Mouse (Mus musculus): Measurements from ENCODE around the gene Plaa. TPM values are rescaled to one million over a fixed set of nuclear protein-coding genes. Genes with fewer than 3 reads are reported as not detected.
A peak's percentile ranks its signal among the peaks of the same experiment; 100 is the strongest.

Plaa gene
- polyA plus RNA-seq, 1 experiment = 27.6 TPM

DNA sequence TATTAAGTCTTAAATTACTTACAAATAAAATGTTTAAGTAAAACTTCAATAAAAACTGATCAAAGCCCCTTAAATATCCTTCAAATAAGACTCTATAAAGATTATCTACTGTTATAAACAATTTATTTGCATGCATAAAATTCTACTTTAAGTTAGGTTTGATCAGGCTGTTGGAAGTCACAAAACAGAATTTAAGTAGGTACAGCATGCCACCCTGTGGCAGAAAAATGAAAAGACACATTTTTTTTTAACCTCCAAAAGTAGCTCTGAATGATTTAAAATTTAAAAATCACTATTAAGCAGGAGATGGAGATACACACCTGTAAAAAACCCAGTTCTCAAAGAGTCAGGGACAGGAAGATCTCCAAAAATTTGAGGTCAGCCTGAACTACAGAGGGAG lies 79.7 kb downstream of the Plaa start:
- H3K27me3 ChIP-seq (ENCODE audit: control insufficient read depth, insufficient read depth, low read length) = no peaks in the 10 kb centered on the region
- peaks cover 2% of the 10 kb centered on the region; the same call in 1 of the 2 replicates for H3K4me1 ChIP-seq (ENCODE audit: control insufficient read depth, insufficient read depth, insufficient read length)
- no peak for DNase-seq (ENCODE audit: low read depth in 1 of 2, low spot score in 2 of 2)
- no peak for TF ChIP-seq POLR2A (IDR thresholded peaks at IDR 0.05; ENCODE audit: low read depth, low read length)
- no peak for TF ChIP-seq CTCF (IDR thresholded peaks at IDR 0.05; ENCODE audit: extremely low read depth, insufficient read depth, insufficient read length, insufficient replicate concordance)
- H3K36me3 ChIP-seq (ENCODE audit: control insufficient read depth, insufficient read depth, low read length) = no peaks in the 10 kb centered on the region; the same call in 1 of the 2 replicates
- H3K27ac ChIP-seq (ENCODE audit: insufficient read depth, low read length) = no peak overlapping the region
- no peak overlapping the region for H3K4me3 ChIP-seq (ENCODE audit: extremely low read depth, insufficient read depth, insufficient read length)

DNA sequence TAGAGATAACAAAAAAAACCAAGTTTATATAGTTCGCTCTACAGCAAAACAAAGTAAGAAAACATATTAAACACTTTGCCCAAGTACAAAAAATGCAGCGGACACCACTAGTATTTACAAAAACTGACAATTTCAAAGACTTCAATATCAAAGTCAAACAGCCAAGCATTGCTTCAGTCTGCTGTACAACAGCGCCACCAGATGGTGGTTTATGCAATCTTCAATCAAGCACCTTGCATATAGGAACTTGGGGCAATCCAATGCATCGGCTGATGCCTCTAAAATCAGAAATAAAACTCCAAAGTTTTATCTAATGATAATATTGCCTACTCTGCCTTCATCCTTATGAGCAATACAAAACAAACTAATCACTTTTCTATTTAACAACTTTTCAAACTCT lies 85.4 kb downstream of the Plaa start:
- TF ChIP-seq POLR2A (IDR thresholded peaks at IDR 0.05; ENCODE audit: low read depth, low read length) (no peak), CTCF (IDR thresholded peaks at IDR 0.05; ENCODE audit: extremely low read depth, insufficient read depth, insufficient read length, insufficient replicate concordance) (no peak)
- WGBS = 76% methylated on average over 4 of the region's 4 CpGs
- Histone ChIP-seq H3K27me3 (ENCODE audit: control insufficient read depth, insufficient read depth, low read length) (no peaks in the 10 kb centered on the region), H3K27ac (ENCODE audit: insufficient read depth, low read length) (no peak overlapping the region), H3K4me1 (ENCODE audit: control insufficient read depth, insufficient read depth, insufficient read length) (peaks cover 2% of the 10 kb centered on the region; the same call in 1 of the 2 replicates), H3K36me3 (ENCODE audit: control insufficient read depth, insufficient read depth, low read length) (no peaks in the 10 kb centered on the region; the same call in 1 of the 2 replicates), H3K4me3 (ENCODE audit: extremely low read depth, insufficient read depth, insufficient read length) (no peak overlapping the region)
- peak; percentile 1 to 3 for DNase-seq (ENCODE audit: low read depth in 1 of 2, low spot score in 2 of 2)

Other genes with a start within 250 kb of the Plaa start
- gene Gm10306, start 46.7 kb downstream of the Plaa start, polyA plus RNA-seq (2012; rRNA removed) = not detected in 2 replicates
- 4.2 and 7.8 TPM in 2 replicates for gene Caap1, start 46.4 kb downstream of the Plaa start, polyA plus RNA-seq (2012; rRNA removed)
- gene Ift74, start 11.2 kb upstream of the Plaa start, polyA plus RNA-seq (2012; rRNA removed) = 0.21 and 0.33 TPM in 2 replicates
- not detected in 2 replicates for gene Lrrc19, start 46.9 kb upstream of the Plaa start, polyA plus RNA-seq (2012; rRNA removed)
- gene Tek, start 136.0 kb upstream of the Plaa start, polyA plus RNA-seq (2012; rRNA removed) = 1.9 and 2.3 TPM in 2 replicates